Mouse (Mus musculus) kidney, embryonic 16.5 days (tissue): ENCODE results near the gene Rnf180. TPM values are rescaled to one million over a fixed set of nuclear protein-coding genes. Genes with fewer than 3 reads are reported as not detected.
"Not testable (repeated sequence)": the region's sequence is repeated elsewhere in the genome, so short reads cannot be mapped to it uniquely, and the experiment has no call there.

ENCODE experiments used
- ATAC-seq: fragments of 200-750 bp; cut with Nextera tagmentation; 2 replicates; pipeline ENCODE4 v1.8.0; 2017; ENCODE audit warnings: moderate TSS enrichment; ENCODE audit not compliant: low FRiP score, low TSS enrichment
- H3K27ac ChIP-seq: fragments of 300-500 bp; sonication (generic); 2 replicates; pipeline ENCODE4 v1.5.1; 2014; ENCODE audit warnings: low read length
- H3K27me3 ChIP-seq: fragments of 300-500 bp; sonication (generic); 2 replicates; pipeline ENCODE4 v1.6.1; 2014; ENCODE audit warnings: low read length, control low read depth, mixed read lengths; ENCODE audit not compliant: insufficient read depth
- H3K36me3 ChIP-seq: fragments of 300-500 bp; sonication (generic); 2 replicates; pipeline ENCODE4 v1.6.1; 2014; ENCODE audit warnings: low read length, control low read depth, mixed read lengths; ENCODE audit not compliant: insufficient read depth
- H3K4me1 ChIP-seq: fragments of 300-500 bp; sonication (generic); 2 replicates; pipeline ENCODE4 v1.6.1; 2014; ENCODE audit warnings: low read length, control low read depth, mixed read lengths; ENCODE audit not compliant: insufficient read depth
- H3K4me2 ChIP-seq: fragments of 300-500 bp; sonication (generic); replicated peaks from 2 replicates; pipeline ENCODE4 v1.6.1; 2014; ENCODE audit warnings: low read depth, low read length
- H3K4me3 ChIP-seq: fragments of 300-500 bp; sonication (generic); 2 replicates; pipeline ENCODE4 v1.5.1; 2014; ENCODE audit warnings: mild to moderate bottlenecking, low read length
- H3K9ac ChIP-seq: fragments of 300-500 bp; sonication (generic); replicated peaks from 2 replicates; pipeline ENCODE4 v1.6.1; 2014; ENCODE audit warnings: low read length
- H3K9me3 ChIP-seq: fragments of 300-500 bp; sonication (generic); 2 replicates; pipeline ENCODE4 v1.6.1; 2016; ENCODE audit warnings: low read length, control low read depth
- WGBS: fragments of 180-500 bp; shearing (Covaris S2); extraction: QIAGEN DNeasy Blood & Tissue Kit; methylation state at CpG from one replicate; pipeline ENCODE4 v1.1.7; 2014; 5-methylcytosine and 5-hydroxymethylcytosine counted together
- polyA plus RNA-seq: library from polyadenylated mRNA; unstranded; fragments of >200 nt; fragmentation: Nextera tagmentation; extraction: Ambion mirVana; gene quantifications from 2 replicates; pipeline ENCODE4 v1.2.1, GENCODE M21; 2015

Rnf180 gene
- polyA plus RNA-seq = 5.8 and 6.6 TPM in 2 replicates

GRCm38 (mm10) chr13:105294715-105295114, at the start of gene Rnf180:
TSS of gene Rnf180 (minus strand) at chr13:105294815.
- H3K9ac ChIP-seq = peak within 1 kb of the TSS; percentile 91
- no peaks in the 10 kb centered on the region for H3K27me3 ChIP-seq
- peak within 1 kb of the TSS; percentile 83 for H3K4me3 ChIP-seq
- no peaks in the 10 kb centered on the region for H3K9me3 ChIP-seq
- 41% methylated on average over 11 of the region's 11 CpGs for WGBS
- no peak for ATAC-seq
- no peaks in the 10 kb centered on the region for H3K4me1 ChIP-seq
- peak within 1 kb of the TSS; percentile 72 for H3K4me2 ChIP-seq
- H3K36me3 ChIP-seq = no peaks in the 10 kb centered on the region
- peak within 1 kb of the TSS; percentile 50 for H3K27ac ChIP-seq

- 28% methylated on average over 5 of the region's 5 CpGs for WGBS
- ATAC-seq = peak; percentile 93
- no peaks in the 10 kb centered on the region for H3K27me3 ChIP-seq
These were observed 36.8 kb upstream of the Rnf180 start for GRCm38 (mm10) chr13:105331199-105331968.

GRCm38 (mm10) chr13:105326946-105327345, 32.3 kb upstream of the Rnf180 start:
- H3K4me3 ChIP-seq = no peak overlapping the region
- no peak for ATAC-seq
- no peak overlapping the region for H3K9ac ChIP-seq
- H3K27me3 ChIP-seq = no peaks in the 10 kb centered on the region
- H3K9me3 ChIP-seq = no peaks in the 10 kb centered on the region
- no peaks in the 10 kb centered on the region for H3K36me3 ChIP-seq
- WGBS = 70% methylated on average over 1 of the region's 1 CpGs
- 0 out of 2 replicates have a peak, but pooled peaks cover 3% of the 10 kb centered on the region for H3K4me1 ChIP-seq
- H3K4me2 ChIP-seq = no peak overlapping the region
- no peak overlapping the region for H3K27ac ChIP-seq

More at GRCm38 (mm10) chr13:105331199-105331968, 36.8 kb upstream of the Rnf180 start:
- Histone ChIP-seq H3K9ac (no peak overlapping the region), H3K4me1 (0 out of 2 replicates have a peak, but pooled peaks cover 3% of the 10 kb centered on the region), H3K4me2 (no peak overlapping the region), H3K36me3 (no peaks in the 10 kb centered on the region), H3K9me3 (no peaks in the 10 kb centered on the region), H3K4me3 (no peak overlapping the region), H3K27ac (peak overlapping the region; percentile 51)

- Histone ChIP-seq H3K9me3 (no peaks in the 10 kb centered on the region), H3K4me2 (no peak overlapping the region), H3K27ac (no peak overlapping the region), H3K27me3 (no peaks in the 10 kb centered on the region), H3K4me1 (no peaks in the 10 kb centered on the region), H3K4me3 (no peak overlapping the region), H3K36me3 (no peaks in the 10 kb centered on the region), H3K9ac (no peak overlapping the region)
- ATAC-seq = no peak
- WGBS = 68% methylated on average over 1 of the region's 1 CpGs
These were observed 22.3 kb upstream of the Rnf180 start for GRCm38 (mm10) chr13:105316926-105317325.

- Histone ChIP-seq H3K4me3 (no peak overlapping the region), H3K9ac (no peak overlapping the region)
- WGBS = 73% methylated on average over 6 of the region's 6 CpGs
These were observed 21.4 kb upstream of the Rnf180 start for GRCm38 (mm10) chr13:105316009-105316408.

GRCm38 (mm10) chr13:105312763-105313162, 18.1 kb upstream of the Rnf180 start:
- Histone ChIP-seq H3K27me3 (no peaks in the 10 kb centered on the region), H3K9ac (no peak overlapping the region), H3K9me3 (no peaks in the 10 kb centered on the region), H3K36me3 (no peaks in the 10 kb centered on the region), H3K4me1 (no peaks in the 10 kb centered on the region), H3K4me3 (no peak overlapping the region), H3K27ac (no peak overlapping the region), H3K4me2 (no peak overlapping the region)
- WGBS = 68% methylated on average over 6 of the region's 6 CpGs
- no peak for ATAC-seq

More at GRCm38 (mm10) chr13:105316009-105316408, 21.4 kb upstream of the Rnf180 start:
- Histone ChIP-seq H3K36me3 (no peaks in the 10 kb centered on the region), H3K9me3 (no peaks in the 10 kb centered on the region), H3K27ac (no peak overlapping the region), H3K4me1 (no peaks in the 10 kb centered on the region), H3K27me3 (no peaks in the 10 kb centered on the region), H3K4me2 (no peak overlapping the region)
- ATAC-seq = no peak

GRCm38 (mm10) chr13:105310562-105310961, 15.9 kb upstream of the Rnf180 start:
- not testable (repeated sequence) for H3K27me3 ChIP-seq, H3K4me1 ChIP-seq, H3K9ac ChIP-seq, H3K27ac ChIP-seq, H3K4me3 ChIP-seq, H3K4me2 ChIP-seq, H3K36me3 ChIP-seq, H3K9me3 ChIP-seq
- 81% methylated on average over 4 of the region's 4 CpGs for WGBS
- ATAC-seq = peak; percentile 39; the same call in 1 of the 2 replicates

GRCm38 (mm10) chr13:105305513-105305912, 10.9 kb upstream of the Rnf180 start:
- Histone ChIP-seq H3K4me1 (no peaks in the 10 kb centered on the region), H3K27me3 (no peaks in the 10 kb centered on the region), H3K36me3 (no peaks in the 10 kb centered on the region), H3K4me3 (no peak overlapping the region), H3K27ac (no peak overlapping the region), H3K9ac (no peak overlapping the region), H3K4me2 (no peak overlapping the region), H3K9me3 (no peaks in the 10 kb centered on the region)
- no peak for ATAC-seq
- WGBS = 84% methylated on average over 2 of the region's 2 CpGs

GRCm38 (mm10) chr13:105304054-105304453, 9.4 kb upstream of the Rnf180 start:
- no peak overlapping the region for H3K27ac ChIP-seq
- no peak overlapping the region for H3K9ac ChIP-seq
- H3K27me3 ChIP-seq = no peaks in the 10 kb centered on the region
- whole genome bisulfite sequencing = 47% methylated on average over 4 of the region's 4 CpGs
- no peaks in the 10 kb centered on the region for H3K36me3 ChIP-seq
- no peak overlapping the region for H3K4me2 ChIP-seq
- no peaks in the 10 kb centered on the region for H3K4me1 ChIP-seq
- no peaks in the 10 kb centered on the region for H3K9me3 ChIP-seq
- ATAC-seq = no peak
- no peak overlapping the region for H3K4me3 ChIP-seq

GRCm38 (mm10) chr13:105300009-105300346, 5.4 kb upstream of the Rnf180 start:
- no peaks in the 10 kb centered on the region for H3K36me3 ChIP-seq
- no peak overlapping the region for H3K9ac ChIP-seq
- no peaks in the 10 kb centered on the region for H3K27me3 ChIP-seq
- H3K4me1 ChIP-seq = no peaks in the 10 kb centered on the region
- no peak for ATAC-seq
- no peaks in the 10 kb centered on the region for H3K9me3 ChIP-seq
- no peak overlapping the region for H3K4me3 ChIP-seq
- H3K27ac ChIP-seq = no peak overlapping the region
- WGBS = 64% methylated on average over 4 of the region's 4 CpGs
- H3K4me2 ChIP-seq = no peak overlapping the region
